Comparison of ENCODE assay signal across 18 mouse cellular contexts in genomic region chr6:87316966-87317365, GRCm38 (mm10). TPM values are rescaled to one million over a fixed set of nuclear protein-coding genes. Genes with fewer than 3 reads are reported as not detected.
A peak's percentile ranks its signal among the peaks of the same experiment; 100 is the strongest.
DNase-seq lines count a peak whose midpoint lies in the region; ATAC-seq lines count a peak whose summit lies in the region.
"Had no signal": no experiment of that assay in that cellular context is flagged by ENCODE, and none has a peak within 500 bp of the region (broad histone marks: within the 10 kb centered on the region; RNA-seq: fewer than 3 reads in every experiment).

No protein-coding gene starts in this region.

- H3K27me3 ChIP-seq in hindbrain, embryonic 16.5 days (replicated peaks; ENCODE audit: control insufficient read depth, insufficient read depth, low read length): no peaks in the 10 kb centered on the region
- H3K27me3 ChIP-seq: kidney, embryonic 15.5 days; liver, embryonic 13.5 days; midbrain, embryonic 15.5 days had no signal

- H3K36me3 ChIP-seq in hindbrain, embryonic 16.5 days (ENCODE audit: control insufficient read depth, insufficient read depth, low read length): no peaks in the 10 kb centered on the region
- H3K36me3 ChIP-seq: liver, embryonic 13.5 days; midbrain, embryonic 15.5 days had no signal

- no peaks in the 10 kb centered on the region for H3K4me1 ChIP-seq in hindbrain, embryonic 16.5 days (ENCODE audit: control insufficient read depth, insufficient read depth, low read depth, low read length)
- H3K4me1 ChIP-seq: kidney, embryonic 15.5 days; liver, embryonic 13.5 days; midbrain, embryonic 15.5 days had no signal

- 74% methylated on average over 8 of the region's 8 CpGs for WGBS in hindbrain, embryonic 16.5 days

- H3K4me2 ChIP-seq in hindbrain, embryonic 16.5 days (ENCODE audit: low read length): no peak overlapping the region
- H3K4me2 ChIP-seq: kidney, embryonic 15.5 days; liver, embryonic 13.5 days; midbrain, embryonic 15.5 days had no signal

- ATAC-seq in hindbrain, embryonic 16.5 days: no peak
- ATAC-seq: midbrain, embryonic 15.5 days had no signal

- H3K4me3 ChIP-seq in hindbrain, embryonic 16.5 days (ENCODE audit: low read length): no peak overlapping the region
- H3K4me3 ChIP-seq: kidney, embryonic 15.5 days; left cerebral cortex, adult 2 months; liver, embryonic 13.5 days; midbrain, embryonic 15.5 days had no signal

- H3K9ac ChIP-seq in hindbrain, embryonic 16.5 days (ENCODE audit: low read depth, low read length): no peak overlapping the region
- H3K9ac ChIP-seq: kidney, embryonic 15.5 days; liver, embryonic 13.5 days; midbrain, embryonic 15.5 days had no signal

- no peaks in the 10 kb centered on the region for H3K9me3 ChIP-seq in hindbrain, embryonic 16.5 days (ENCODE audit: control insufficient read depth, low read length)
- H3K9me3 ChIP-seq: kidney, embryonic 15.5 days; liver, embryonic 13.5 days; midbrain, embryonic 15.5 days had no signal

- peak; percentile 45 for DNase-seq in adrenal gland, postnatal 10 days
- DNase-seq in adrenal gland, postnatal 4 days (ENCODE audit: low spot score in 2 of 2): no peak
- DNase-seq in kidney, postnatal 36 days: peak; percentile 19 to 50
- no peak for DNase-seq in kidney, adult 11 months
- peak; percentile 66 to 75 for DNase-seq in heart, adult 9 months (ENCODE audit: low spot score in 2 of 2)
- DNase-seq in lung, postnatal 36 days: peak; percentile 75
- DNase-seq in thymus, postnatal 14 days: no peak
- DNase-seq: cerebellum, adult 8-10 months; liver, embryonic 13.5 days; right cerebral cortex, postnatal 14 days had no signal

- no peak overlapping the region for H3K27ac ChIP-seq in hindbrain, embryonic 16.5 days (ENCODE audit: low read depth, low read length)
- H3K27ac ChIP-seq: kidney, embryonic 15.5 days; left cerebral cortex, adult 2 months; liver, embryonic 13.5 days; midbrain, embryonic 15.5 days had no signal

RNA-seq across cellular contexts. Expression of gene Antxr1, which starts 18.7 kb away (rescaled TPM):
- total RNA-seq in adrenal gland, postnatal 10 days (2021): 10 to 100 TPM; 29.4 to 34.9 TPM
- total RNA-seq in adrenal gland, postnatal 4 days (2021): 10 to 100 TPM; 45.4 to 46.9 TPM
- polyA plus RNA-seq in hindbrain, embryonic 16.5 days (2015; fragmentation: Nextera tagmentation; extraction: Ambion mirVana): 4.4 and 5.3 TPM in 2 replicates
- total RNA-seq: MEL; neutrophil, adult 5-6 weeks had no signal

RNA-seq across cellular contexts. Expression of gene Gkn1, which starts 33.8 kb away (rescaled TPM):
- total RNA-seq in adrenal gland, postnatal 10 days (2021): not detected
- total RNA-seq in adrenal gland, postnatal 4 days (2021): not detected
- not detected in 2 replicates for polyA plus RNA-seq in hindbrain, embryonic 16.5 days (2015; fragmentation: Nextera tagmentation; extraction: Ambion mirVana)
- total RNA-seq: heart, postnatal 14 days; MEL; neutrophil, adult 5-6 weeks had no signal
- polyA plus RNA-seq: embryonic facial prominence, embryonic 11.5 days; kidney, embryonic 15.5 days; liver, embryonic 13.5 days; midbrain, embryonic 15.5 days had no signal

RNA-seq across cellular contexts. Expression of gene Gkn2, which starts 56.2 kb away (rescaled TPM):
- total RNA-seq in adrenal gland, postnatal 10 days (2021): not detected
- total RNA-seq in adrenal gland, postnatal 4 days (2021): not detected
- not detected in 2 replicates for polyA plus RNA-seq in hindbrain, embryonic 16.5 days (2015; fragmentation: Nextera tagmentation; extraction: Ambion mirVana)
- total RNA-seq: heart, postnatal 14 days; left cerebral cortex, adult 2 months; MEL; neutrophil, adult 5-6 weeks had no signal
- polyA plus RNA-seq: embryonic facial prominence, embryonic 11.5 days; kidney, embryonic 15.5 days; liver, embryonic 13.5 days; midbrain, embryonic 15.5 days had no signal

Comparison
In these comparisons a context has a peak if more than half of its experiments do, and no peak if none do; other contexts are left out.
1. DNase-seq: peak in adrenal gland, postnatal 10 days (single experiment), kidney, postnatal 36 days (2 of 2), heart, adult 9 months (2 of 2) and lung, postnatal 36 days (single experiment); none in adrenal gland, postnatal 4 days (0 of 2), kidney, adult 11 months (single experiment) and thymus, postnatal 14 days (single experiment).